Mouse (Mus musculus): ENCODE results near the gene Pld2.
A peak's percentile ranks its signal among the peaks of the same experiment; 100 is the strongest.
"Not testable (repeated sequence)": the region's sequence is repeated elsewhere in the genome, so short reads cannot be mapped to it uniquely, and the experiment has no call there.

The Pld2 gene

GRCm38 (mm10) chr11:70525726-70526125 lies 14.1 kb upstream of the Pld2 start:
- DNase-seq (ENCODE audit: low spot score): no peak

GRCm38 (mm10) chr11:70526211-70526610 lies 13.7 kb upstream of the Pld2 start:
- DNase-seq (ENCODE audit: low spot score): no peak

- no peak for DNase-seq (ENCODE audit: low spot score)
Observed at GRCm38 (mm10) chr11:70528610-70529009, 11.3 kb upstream of the Pld2 start.

GRCm38 (mm10) chr11:70531065-70531464 lies 8.8 kb upstream of the Pld2 start:
- not testable (repeated sequence) for DNase-seq (ENCODE audit: low spot score)

GRCm38 (mm10) chr11:70532839-70533238 lies 7.0 kb upstream of the Pld2 start, which contains the start of gene Gm40193:
TSS of gene Gm40193 (minus strand) at chr11:70532939.
- DNase-seq (ENCODE audit: low spot score): no peak

GRCm38 (mm10) chr11:70539423-70539822 lies 441 bp upstream of the Pld2 start:
- DNase-seq (ENCODE audit: low spot score): no peak

GRCm38 (mm10) chr11:70540928-70541327 lies 1.1 kb downstream of the Pld2 start:
- no peak for DNase-seq (ENCODE audit: low spot score)

GRCm38 (mm10) chr11:70541415-70541814 lies 1.6 kb downstream of the Pld2 start:
- DNase-seq (ENCODE audit: low spot score): no peak

GRCm38 (mm10) chr11:70544496-70544895 lies 4.6 kb downstream of the Pld2 start:
- no peak for DNase-seq (ENCODE audit: low spot score)

- no peak for DNase-seq (ENCODE audit: low spot score)
Observed at GRCm38 (mm10) chr11:70551526-70551925, 11.7 kb downstream of the Pld2 start.

GRCm38 (mm10) chr11:70553940-70554339 lies 14.1 kb downstream of the Pld2 start:
- no peak for DNase-seq (ENCODE audit: low spot score)

- DNase-seq (ENCODE audit: low spot score): no peak
Observed at GRCm38 (mm10) chr11:70557545-70557944, 17.7 kb downstream of the Pld2 start.

GRCm38 (mm10) chr11:70561937-70562286 lies 22.0 kb downstream of the Pld2 start:
- no peak for DNase-seq (ENCODE audit: low spot score)

GRCm38 (mm10) chr11:70562287-70562994 lies 22.6 kb downstream of the Pld2 start, which contains the start of gene Mink1:
TSS of gene Mink1 (plus strand) at chr11:70562881.
- peak; percentile 89 for DNase-seq (ENCODE audit: low spot score)

- DNase-seq (ENCODE audit: low spot score): peak; percentile 30
Observed at GRCm38 (mm10) chr11:70562995-70563469, 23.2 kb downstream of the Pld2 start.

- DNase-seq (ENCODE audit: low spot score): peak; percentile 24
Observed at GRCm38 (mm10) chr11:70563470-70564275, 23.8 kb downstream of the Pld2 start.

- no peak for DNase-seq (ENCODE audit: low spot score)
Observed at GRCm38 (mm10) chr11:70564276-70564873, 24.5 kb downstream of the Pld2 start.

- DNase-seq (ENCODE audit: low spot score): no peak
Observed at GRCm38 (mm10) chr11:70566586-70566985, 26.7 kb downstream of the Pld2 start.

- DNase-seq (ENCODE audit: low spot score): not testable (repeated sequence)
Observed at GRCm38 (mm10) chr11:70570614-70571013, 30.8 kb downstream of the Pld2 start.

GRCm38 (mm10) chr11:70571641-70572040 lies 31.8 kb downstream of the Pld2 start:
- no peak for DNase-seq (ENCODE audit: low spot score)

GRCm38 (mm10) chr11:70572348-70572902 lies 32.6 kb downstream of the Pld2 start:
- DNase-seq (ENCODE audit: low spot score): no peak

GRCm38 (mm10) chr11:70573872-70574271 lies 34.0 kb downstream of the Pld2 start:
- DNase-seq (ENCODE audit: low spot score): no peak

Data from urinary bladder, postnatal 14 days (tissue).